Comparison of ENCODE assay signal across 10 mouse cellular contexts in genomic region chr5:141005491-141005890, GRCm38 (mm10).
"Had no signal": no experiment of that assay in that cellular context is flagged by ENCODE, and none has a peak within 500 bp of the region (broad histone marks: within the 10 kb centered on the region; RNA-seq: fewer than 3 reads in every experiment).

No protein-coding gene starts in this region.

- ATAC-seq: liver, postnatal 0 days had no signal

- DNase-seq: kidney, adult 11 months; kidney, adult 9 months; kidney, postnatal 36 days; liver; liver, embryonic 13.5 days; liver, postnatal 0 days; midbrain, embryonic 14.5 days; right cerebral cortex, adult 18-20 months; spleen, adult 18-20 months; thymus, postnatal 4 days had no signal
